Mouse (Mus musculus): Measurements from ENCODE around the gene Ttk. TPM values are rescaled to one million over a fixed set of nuclear protein-coding genes. Genes with fewer than 3 reads are reported as not detected.
A peak's percentile ranks its signal among the peaks of the same experiment; 100 is the strongest.

The Ttk gene
- 1.9 and 3.2 TPM in 2 replicates for polyA plus RNA-seq (2014; fragmentation: Nextera tagmentation; extraction: Ambion mirVana)

DNA sequence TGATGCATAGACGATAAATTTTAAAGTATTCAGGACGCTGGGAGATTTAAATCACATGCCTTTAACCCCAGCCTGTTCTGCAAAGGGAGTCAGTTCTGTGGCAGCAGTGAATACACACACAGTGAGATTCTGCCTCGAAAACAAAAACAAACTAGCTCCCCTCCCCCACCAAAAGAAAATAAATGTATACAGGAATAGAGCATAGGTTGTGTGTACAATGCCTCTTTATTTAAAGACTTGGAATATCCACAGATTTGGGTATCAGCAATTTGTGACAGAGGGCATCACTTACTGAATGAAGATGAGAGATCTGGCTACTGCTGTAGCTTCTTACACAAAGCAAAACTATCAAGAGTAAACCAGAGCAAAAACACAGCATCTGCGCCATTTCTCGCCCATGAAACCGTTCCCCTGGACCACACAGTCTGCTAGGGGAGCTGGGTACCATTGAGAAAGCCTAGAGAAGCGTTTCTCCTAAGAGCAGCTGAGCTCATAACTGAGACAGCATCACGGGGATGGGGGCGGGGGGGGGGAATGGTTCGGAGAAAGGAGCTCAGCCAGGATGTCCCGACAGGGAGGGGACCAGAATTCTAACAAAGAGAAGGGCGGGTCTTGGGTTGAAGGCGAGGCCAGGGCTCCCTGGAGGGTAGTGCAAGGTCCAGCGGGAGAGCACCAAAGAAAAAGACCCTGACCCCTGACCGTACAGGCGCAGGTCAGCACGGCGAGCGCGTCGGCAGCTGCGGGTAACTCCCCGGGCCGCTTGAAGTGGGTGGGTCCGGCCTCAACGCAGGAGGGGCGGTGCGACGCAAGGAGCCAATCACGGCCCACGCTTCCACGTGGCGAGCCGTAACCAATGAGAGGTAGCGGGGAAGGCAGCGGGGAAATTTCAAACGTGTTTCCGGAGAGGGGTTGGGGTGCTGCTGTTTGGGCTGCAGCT is at the start of gene Ttk:
TSS of gene Ttk (plus strand) at position 879 of the 937 bp plus-strand sequence.
- Histone ChIP-seq H3K4me3 (ENCODE audit: low read depth, low read length) (peak within 1 kb of the TSS; percentile 48), H3K9ac (replicated peaks; ENCODE audit: low read depth, low read length) (peak within 1 kb of the TSS; percentile 84), H3K9me3 (ENCODE audit: control insufficient read depth, low read length) (no peaks in the 10 kb centered on the region), H3K4me2 (ENCODE audit: low read depth, low read length) (peak within 1 kb of the TSS; percentile 85), H3K27me3 (ENCODE audit: control insufficient read depth, insufficient read depth, low read length) (no peaks in the 10 kb centered on the region), H3K36me3 (ENCODE audit: control insufficient read depth, insufficient read depth, low read length) (no peaks in the 10 kb centered on the region), H3K27ac (ENCODE audit: low read depth, low read length) (peak within 1 kb of the TSS; percentile 95), H3K4me1 (ENCODE audit: control insufficient read depth, insufficient read depth, low read length) (peaks cover 5% of the 10 kb centered on the region; the same call in 1 of the 2 replicates)
- ATAC-seq (ENCODE audit: low read depth) = peak; percentile 100
- WGBS = under 1% methylated on average over 37 of the region's 38 CpGs

DNA sequence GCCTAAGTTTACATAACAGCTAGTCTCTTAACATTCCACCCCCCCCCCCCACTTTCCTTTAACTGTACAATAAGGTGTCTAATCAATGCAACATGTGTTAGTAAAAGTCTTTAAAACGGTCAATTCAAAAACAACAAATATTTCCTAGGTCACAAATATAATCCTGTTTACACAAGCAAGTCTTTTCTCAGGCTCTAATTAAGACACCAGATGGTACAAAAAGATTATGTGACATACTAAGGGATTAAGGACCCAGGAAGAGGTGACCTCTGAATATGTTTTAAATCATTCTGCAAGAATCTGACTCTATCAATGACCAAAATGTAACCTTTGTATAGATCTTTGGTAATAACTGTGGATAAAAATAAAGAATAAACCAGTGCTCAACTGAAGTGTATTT is 49.0 kb upstream of the Ttk start:
- no peaks in the 10 kb centered on the region for H3K9me3 ChIP-seq (ENCODE audit: control insufficient read depth, low read length)
- H3K4me2 ChIP-seq (ENCODE audit: low read depth, low read length) = no peak overlapping the region
- WGBS = 75% methylated on average over 1 of the region's 1 CpGs
- no peak overlapping the region for H3K9ac ChIP-seq (replicated peaks; ENCODE audit: low read depth, low read length)
- ATAC-seq (ENCODE audit: low read depth) = no peak
- no peaks in the 10 kb centered on the region for H3K4me1 ChIP-seq (ENCODE audit: control insufficient read depth, insufficient read depth, low read length)
- no peak overlapping the region for H3K27ac ChIP-seq (ENCODE audit: low read depth, low read length)
- H3K27me3 ChIP-seq (ENCODE audit: control insufficient read depth, insufficient read depth, low read length) = no peaks in the 10 kb centered on the region
- peaks cover 9% of the 10 kb centered on the region for H3K36me3 ChIP-seq (ENCODE audit: control insufficient read depth, insufficient read depth, low read length)
- H3K4me3 ChIP-seq (ENCODE audit: low read depth, low read length) = no peak overlapping the region

DNA sequence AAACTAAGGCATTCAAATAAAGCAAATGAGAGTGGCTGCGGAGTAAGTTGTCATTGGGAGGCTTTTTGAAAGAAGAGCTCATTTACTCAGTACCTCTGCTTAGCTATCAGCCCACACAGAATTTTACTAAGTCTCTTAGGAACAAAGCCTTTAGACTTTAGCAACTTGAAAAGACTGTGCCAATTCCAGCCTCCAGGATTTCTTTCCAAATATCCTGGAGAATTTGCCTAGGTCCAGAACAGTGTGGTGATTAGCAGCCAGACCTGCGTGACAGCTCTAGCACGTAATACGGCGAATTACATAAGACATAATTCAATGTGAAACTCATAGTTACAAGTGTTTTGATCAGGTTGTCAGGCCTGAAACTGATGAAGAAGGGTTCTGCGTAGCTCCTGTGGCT is 45.2 kb upstream of the Ttk start:
- 93% methylated on average over 6 of the region's 6 CpGs for WGBS
- Histone ChIP-seq H3K9ac (replicated peaks; ENCODE audit: low read depth, low read length) (no peak overlapping the region), H3K4me1 (ENCODE audit: control insufficient read depth, insufficient read depth, low read length) (no peaks in the 10 kb centered on the region), H3K27ac (ENCODE audit: low read depth, low read length) (no peak overlapping the region), H3K36me3 (ENCODE audit: control insufficient read depth, insufficient read depth, low read length) (peaks cover 9% of the 10 kb centered on the region; the same call in 1 of the 2 replicates), H3K4me2 (ENCODE audit: low read depth, low read length) (no peak overlapping the region), H3K4me3 (ENCODE audit: low read depth, low read length) (no peak overlapping the region), H3K27me3 (ENCODE audit: control insufficient read depth, insufficient read depth, low read length) (no peaks in the 10 kb centered on the region), H3K9me3 (ENCODE audit: control insufficient read depth, low read length) (no peaks in the 10 kb centered on the region)
- no peak for ATAC-seq (ENCODE audit: low read depth)

DNA sequence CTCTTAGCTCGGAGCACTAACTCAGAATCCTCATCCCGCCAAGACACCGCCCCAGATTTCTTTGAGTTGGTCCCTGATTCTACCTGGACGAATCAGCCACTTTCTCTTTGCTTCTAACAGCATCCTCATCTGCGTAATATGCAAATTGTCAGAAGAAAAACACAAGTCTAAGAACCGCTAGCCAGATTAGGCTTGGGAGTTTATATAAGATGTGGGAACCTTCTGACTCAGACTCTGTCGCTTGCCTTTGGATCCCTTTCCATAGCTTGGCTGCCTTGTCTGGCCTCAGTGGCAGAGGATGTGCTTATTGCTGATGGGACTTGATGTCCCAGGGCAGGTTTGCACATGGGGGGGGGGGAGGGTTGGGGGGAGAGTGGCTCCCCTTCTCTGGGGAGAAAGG is 37.6 kb upstream of the Ttk start:
- 92% methylated on average over 7 of the region's 7 CpGs for whole genome bisulfite sequencing
- no peak for ATAC-seq (ENCODE audit: low read depth)
- Histone ChIP-seq H3K27ac (ENCODE audit: low read depth, low read length) (no peak overlapping the region), H3K4me2 (ENCODE audit: low read depth, low read length) (no peak overlapping the region), H3K27me3 (ENCODE audit: control insufficient read depth, insufficient read depth, low read length) (no peaks in the 10 kb centered on the region), H3K36me3 (ENCODE audit: control insufficient read depth, insufficient read depth, low read length) (no peaks in the 10 kb centered on the region), H3K9me3 (ENCODE audit: control insufficient read depth, low read length) (no peaks in the 10 kb centered on the region), H3K4me3 (ENCODE audit: low read depth, low read length) (no peak overlapping the region), H3K4me1 (ENCODE audit: control insufficient read depth, insufficient read depth, low read length) (no peaks in the 10 kb centered on the region), H3K9ac (replicated peaks; ENCODE audit: low read depth, low read length) (no peak overlapping the region)

DNA sequence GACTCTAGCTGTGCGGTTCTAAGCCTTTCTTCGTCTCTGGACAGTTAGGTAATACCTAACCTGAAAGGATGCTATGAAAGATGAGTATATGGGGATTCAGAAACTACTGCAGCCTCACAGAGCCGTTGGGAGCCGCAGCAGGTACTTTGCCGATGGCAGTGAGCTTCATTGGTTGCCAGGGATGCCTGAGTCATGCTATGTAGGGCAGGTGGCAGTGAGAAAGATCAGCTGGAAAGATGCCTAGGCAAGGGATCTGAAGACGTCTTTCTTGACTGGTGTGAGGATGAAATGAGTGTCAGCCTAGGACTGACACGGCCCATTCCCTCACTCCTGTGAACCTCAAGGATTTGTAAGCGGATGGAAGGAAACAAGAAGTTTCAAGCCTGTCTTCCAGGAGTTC is 36.6 kb upstream of the Ttk start:
- no peaks in the 10 kb centered on the region for H3K9me3 ChIP-seq (ENCODE audit: control insufficient read depth, low read length)
- ATAC-seq (ENCODE audit: low read depth) = no peak
- no peak overlapping the region for H3K9ac ChIP-seq (replicated peaks; ENCODE audit: low read depth, low read length)
- no peaks in the 10 kb centered on the region for H3K4me1 ChIP-seq (ENCODE audit: control insufficient read depth, insufficient read depth, low read length)
- no peak overlapping the region for H3K4me3 ChIP-seq (ENCODE audit: low read depth, low read length)
- no peak overlapping the region for H3K4me2 ChIP-seq (ENCODE audit: low read depth, low read length)
- H3K27me3 ChIP-seq (ENCODE audit: control insufficient read depth, insufficient read depth, low read length) = no peaks in the 10 kb centered on the region
- no peaks in the 10 kb centered on the region for H3K36me3 ChIP-seq (ENCODE audit: control insufficient read depth, insufficient read depth, low read length)
- 76% methylated on average over 8 of the region's 8 CpGs for WGBS
- no peak overlapping the region for H3K27ac ChIP-seq (ENCODE audit: low read depth, low read length)

DNA sequence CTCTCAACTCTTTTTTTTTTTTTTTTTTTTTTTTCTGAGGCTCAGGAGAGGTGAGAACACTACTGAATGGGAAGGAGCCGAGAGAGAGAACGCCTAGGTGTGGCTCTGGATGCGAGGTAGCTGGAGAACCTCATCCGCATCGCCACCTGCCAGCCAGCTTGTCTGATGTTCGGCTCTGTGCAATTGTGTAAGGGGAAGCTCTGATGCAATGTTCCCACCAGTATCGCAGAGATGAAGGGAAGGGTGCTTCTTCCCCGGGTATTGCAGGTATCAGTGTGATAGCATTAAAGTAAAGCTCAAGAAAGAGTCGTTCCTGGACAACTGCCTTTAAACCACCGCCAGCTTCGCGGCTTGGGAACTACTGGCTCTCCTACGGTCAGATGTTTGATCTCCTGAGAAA is 30.1 kb upstream of the Ttk start:
- Histone ChIP-seq H3K9me3 (ENCODE audit: control insufficient read depth, low read length) (no peaks in the 10 kb centered on the region), H3K4me2 (ENCODE audit: low read depth, low read length) (peak overlapping the region; percentile 44), H3K36me3 (ENCODE audit: control insufficient read depth, insufficient read depth, low read length) (no peaks in the 10 kb centered on the region), H3K9ac (replicated peaks; ENCODE audit: low read depth, low read length) (no peak overlapping the region; the same call in 1 of the 2 replicates), H3K4me3 (ENCODE audit: low read depth, low read length) (peak overlapping the region; percentile 83), H3K4me1 (ENCODE audit: control insufficient read depth, insufficient read depth, low read length) (peaks cover 21% of the 10 kb centered on the region), H3K27ac (ENCODE audit: low read depth, low read length) (no peak overlapping the region), H3K27me3 (ENCODE audit: control insufficient read depth, insufficient read depth, low read length) (no peaks in the 10 kb centered on the region)
- ATAC-seq (ENCODE audit: low read depth) = no peak
- WGBS = 59% methylated on average over 13 of the region's 13 CpGs

DNA sequence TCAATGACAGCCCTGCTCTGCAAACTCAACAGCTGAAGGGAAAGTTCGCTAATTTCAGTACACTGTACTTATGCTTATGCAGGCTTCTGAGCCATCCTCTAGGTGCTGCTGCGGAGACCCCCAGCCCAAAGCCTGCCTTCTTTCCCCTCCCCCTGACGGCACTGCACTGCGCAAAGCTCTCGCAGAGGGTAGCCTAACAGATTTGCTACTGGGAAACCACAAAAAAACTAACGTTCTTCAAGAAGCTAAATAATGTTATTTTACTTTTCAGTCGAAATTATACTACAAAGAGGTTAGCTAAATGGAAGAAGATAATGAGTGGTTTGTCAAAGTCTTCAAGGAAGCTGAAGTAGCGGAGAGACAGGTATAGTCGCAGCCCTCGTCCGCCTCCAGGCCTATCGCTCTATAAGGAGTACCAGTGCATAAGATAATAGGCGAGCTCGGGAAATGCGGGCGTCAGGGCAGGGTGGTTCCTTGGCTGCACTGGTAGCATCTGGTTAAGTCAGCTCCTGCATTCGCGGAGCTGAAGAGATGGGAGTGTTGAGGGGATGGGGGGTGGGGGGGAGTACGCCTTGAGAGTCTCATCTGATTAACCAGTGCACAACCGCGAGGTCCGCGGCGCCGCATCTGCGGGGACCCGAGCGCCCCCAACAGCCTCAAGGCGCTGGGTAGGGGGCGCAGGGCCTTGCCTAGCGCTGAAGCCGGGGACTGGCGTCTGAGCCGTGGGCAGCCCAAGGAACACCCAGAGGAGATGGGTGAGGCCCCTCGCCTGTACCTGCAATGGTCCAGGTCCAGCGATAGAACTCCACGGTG is 29.1 kb upstream of the Ttk start:
- Histone ChIP-seq H3K27ac (ENCODE audit: low read depth, low read length) (peak overlapping the region; percentile 91), H3K9ac (replicated peaks; ENCODE audit: low read depth, low read length) (peak overlapping the region; percentile 67), H3K27me3 (ENCODE audit: control insufficient read depth, insufficient read depth, low read length) (no peaks in the 10 kb centered on the region), H3K4me1 (ENCODE audit: control insufficient read depth, insufficient read depth, low read length) (peaks cover 21% of the 10 kb centered on the region), H3K36me3 (ENCODE audit: control insufficient read depth, insufficient read depth, low read length) (no peaks in the 10 kb centered on the region), H3K9me3 (ENCODE audit: control insufficient read depth, low read length) (no peaks in the 10 kb centered on the region), H3K4me3 (ENCODE audit: low read depth, low read length) (peak overlapping the region; percentile 83), H3K4me2 (ENCODE audit: low read depth, low read length) (peak overlapping the region; percentile 44)
- peak; percentile 88 for ATAC-seq (ENCODE audit: low read depth)
- 0% methylated on average over 37 of the region's 37 CpGs for WGBS

DNA sequence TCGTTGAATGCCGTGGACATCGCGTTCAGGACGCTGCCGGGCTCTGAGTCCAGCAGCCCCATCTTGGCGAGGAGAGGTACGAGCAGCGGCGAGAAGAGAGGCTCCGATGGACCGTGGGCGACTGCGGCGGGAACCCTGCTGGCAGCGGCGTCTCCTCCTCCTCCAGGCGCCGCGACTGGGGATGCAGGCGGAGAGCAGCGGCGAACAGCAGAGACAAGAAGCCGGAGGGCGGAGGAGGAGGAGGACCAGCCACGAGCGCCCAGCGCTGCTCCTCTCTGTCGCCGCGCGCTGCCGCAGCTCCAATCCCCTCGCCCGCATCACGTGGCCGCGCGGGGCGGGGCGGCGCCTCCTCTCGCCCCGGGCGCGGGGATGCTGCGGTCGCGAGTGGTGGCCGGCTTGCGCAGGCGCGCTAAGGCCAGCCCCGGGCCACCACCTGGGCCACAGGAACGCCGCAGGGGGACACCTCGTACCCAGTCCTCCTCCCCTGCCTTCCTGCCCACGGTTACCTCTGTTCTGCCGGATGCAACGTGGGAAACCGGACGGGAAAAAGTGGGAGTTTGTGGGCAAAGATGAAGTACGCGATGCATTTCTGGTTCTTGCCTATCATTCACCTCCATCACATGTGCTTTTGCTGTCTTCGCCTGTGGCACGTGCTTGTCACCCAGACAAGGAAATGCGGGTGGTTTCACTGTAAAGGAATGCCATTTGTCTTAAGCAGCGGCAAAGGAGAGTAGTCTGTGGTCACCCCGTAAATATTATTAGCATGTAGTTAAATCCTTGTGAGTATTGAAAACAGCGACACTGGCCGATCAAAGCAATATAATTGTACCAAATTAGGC is 28.3 kb upstream of the Ttk start, which contains the start of gene Elovl4:
TSS of gene Elovl4 (minus strand) at position 301 of the 839 bp plus-strand sequence.
- WGBS = 2% methylated on average over 64 of the region's 71 CpGs
- Histone ChIP-seq H3K27ac (ENCODE audit: low read depth, low read length) (peak within 1 kb of the TSS; percentile 91), H3K4me3 (ENCODE audit: low read depth, low read length) (peak within 1 kb of the TSS; percentile 83), H3K9ac (replicated peaks; ENCODE audit: low read depth, low read length) (peak within 1 kb of the TSS; percentile 67), H3K4me2 (ENCODE audit: low read depth, low read length) (peak within 1 kb of the TSS; percentile 44), H3K9me3 (ENCODE audit: control insufficient read depth, low read length) (no peaks in the 10 kb centered on the region), H3K4me1 (ENCODE audit: control insufficient read depth, insufficient read depth, low read length) (peaks cover 21% of the 10 kb centered on the region), H3K36me3 (ENCODE audit: control insufficient read depth, insufficient read depth, low read length) (no peaks in the 10 kb centered on the region), H3K27me3 (ENCODE audit: control insufficient read depth, insufficient read depth, low read length) (no peaks in the 10 kb centered on the region)
- peak; percentile 94 for ATAC-seq (ENCODE audit: low read depth)
